Mouse (Mus musculus) 3T3-L1 (cell line): ENCODE measurements around the gene Mfap3.
"Not testable (repeated sequence)": the region's sequence is repeated elsewhere in the genome, so short reads cannot be mapped to it uniquely, and the experiment has no call there.

Experiments used
- DNase-seq: peaks from one replicate; pipeline ENCODE4 v3.0.0-alpha.2; 2015; ENCODE audit warnings: low read depth, low spot score

Gene Mfap3

DNA sequence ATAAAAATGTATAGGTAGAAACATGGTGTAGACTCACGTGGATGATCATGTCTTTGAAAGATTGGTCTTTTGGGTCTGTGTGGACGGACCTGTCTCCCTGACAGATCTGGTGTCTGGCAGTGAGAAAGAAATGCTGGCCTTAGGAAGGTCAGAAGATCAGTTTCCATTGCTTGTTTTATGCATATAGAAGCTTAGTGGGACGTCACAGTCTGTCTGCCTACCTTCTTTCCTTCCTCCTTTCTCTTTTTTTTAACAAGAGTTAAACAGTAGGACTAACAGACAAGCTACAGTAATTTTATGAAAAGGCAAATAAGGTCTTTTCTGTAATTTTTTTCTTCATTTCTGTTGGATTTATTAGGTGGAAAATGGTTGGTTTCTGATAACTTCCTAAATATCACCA is 10.6 kb downstream of the Mfap3 start:
- DNase-seq, result no peak

DNA sequence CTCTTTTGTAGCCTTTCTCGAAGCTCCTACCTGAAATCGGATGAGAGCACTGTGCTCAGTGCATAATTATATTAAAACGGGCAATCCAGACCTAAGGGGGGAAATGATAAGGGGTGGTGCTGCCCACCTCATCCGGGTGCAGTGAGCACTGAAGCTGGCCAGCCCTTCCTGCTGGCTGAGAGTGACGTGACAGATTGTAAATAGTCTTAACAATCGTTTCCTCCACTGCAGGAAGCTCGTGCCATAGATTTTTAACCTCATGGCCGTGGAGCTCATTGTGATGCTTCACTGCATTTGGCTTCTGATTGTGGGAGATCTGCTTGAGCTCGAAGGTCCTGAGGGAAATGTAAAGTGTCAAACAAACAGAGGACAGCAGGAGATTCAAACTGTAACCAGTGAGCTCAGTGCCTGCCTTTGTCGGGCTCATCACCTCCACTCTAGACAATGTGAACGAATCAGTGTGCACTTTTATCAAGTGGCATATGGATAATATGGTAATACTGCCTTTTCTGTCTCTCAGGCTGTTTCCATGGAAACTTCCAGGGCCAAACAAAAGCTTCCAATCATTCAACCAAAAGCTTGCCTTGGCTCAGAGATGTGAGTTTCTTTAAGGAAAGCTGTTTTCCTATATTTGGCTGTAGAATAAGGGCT is 13.0 kb downstream of the Mfap3 start:
- no peak for DNase-seq

DNA sequence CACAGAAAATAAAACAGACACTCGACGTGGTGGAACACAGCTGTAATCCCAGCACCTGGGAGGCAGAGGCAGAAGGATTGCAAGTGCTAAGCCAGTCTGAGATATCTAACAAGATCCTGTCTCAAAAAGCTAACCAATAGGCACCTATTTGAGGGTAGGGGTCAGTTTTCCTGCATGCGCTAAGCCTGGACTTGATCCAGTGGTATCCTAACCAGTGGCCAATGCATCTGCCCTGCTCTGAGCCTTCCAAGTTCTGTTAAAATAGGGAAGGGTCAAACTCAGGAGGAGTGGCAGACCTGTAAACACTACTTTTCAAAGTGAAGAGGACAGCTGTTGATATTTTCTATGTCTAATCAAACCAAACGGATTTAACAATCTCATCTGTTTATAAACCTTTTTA is 13.8 kb downstream of the Mfap3 start:
- no peak for DNase-seq

DNA sequence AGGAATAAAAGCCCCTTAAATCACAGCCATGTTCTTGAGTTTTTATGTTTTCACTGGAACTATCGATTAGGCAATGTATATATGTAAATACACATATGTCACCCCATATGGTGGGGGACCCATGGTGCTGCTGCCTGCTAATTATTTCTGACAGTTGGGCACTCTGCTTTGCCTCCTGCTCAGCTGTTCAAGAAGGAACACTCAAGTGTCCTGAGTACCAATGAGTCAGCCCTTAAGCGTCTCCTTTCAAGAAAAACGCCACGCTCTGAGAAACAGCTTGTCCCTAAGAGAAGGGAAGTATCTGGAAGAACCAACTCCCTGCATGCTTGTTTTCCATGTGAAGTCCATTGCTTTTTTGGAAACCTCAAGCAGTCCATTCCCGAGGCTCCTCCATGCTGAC is 17.4 kb downstream of the Mfap3 start:
- no peak for DNase-seq

DNA sequence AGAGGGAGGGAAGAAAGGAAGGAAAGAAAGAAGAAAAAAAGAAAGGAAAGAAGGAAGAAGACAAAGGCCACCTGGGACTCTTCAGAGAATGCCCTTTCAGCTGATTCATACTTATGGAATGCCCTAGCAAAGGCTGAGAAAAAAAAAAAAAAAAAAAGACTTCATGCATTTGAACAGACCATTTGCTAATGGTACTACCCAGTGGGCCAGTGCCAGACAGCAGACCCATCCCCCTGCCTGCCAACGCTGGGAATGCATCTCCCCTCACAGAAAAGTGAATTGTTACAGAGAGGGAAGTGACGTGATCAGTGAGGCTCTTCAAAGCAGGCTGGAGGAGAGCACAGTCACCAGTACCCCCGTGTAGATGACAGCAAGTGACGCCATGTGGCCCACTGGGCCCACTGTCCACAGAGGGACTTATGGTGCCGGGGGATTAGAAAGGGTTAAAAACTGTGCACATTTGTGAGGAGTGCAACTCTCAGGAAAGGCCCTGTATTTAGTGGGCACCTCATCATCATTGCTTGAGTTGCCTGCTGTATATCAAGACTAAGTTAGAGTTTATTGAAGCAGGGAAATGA is 21.5 kb downstream of the Mfap3 start:
- DNase-seq, result peak; percentile 62

DNA sequence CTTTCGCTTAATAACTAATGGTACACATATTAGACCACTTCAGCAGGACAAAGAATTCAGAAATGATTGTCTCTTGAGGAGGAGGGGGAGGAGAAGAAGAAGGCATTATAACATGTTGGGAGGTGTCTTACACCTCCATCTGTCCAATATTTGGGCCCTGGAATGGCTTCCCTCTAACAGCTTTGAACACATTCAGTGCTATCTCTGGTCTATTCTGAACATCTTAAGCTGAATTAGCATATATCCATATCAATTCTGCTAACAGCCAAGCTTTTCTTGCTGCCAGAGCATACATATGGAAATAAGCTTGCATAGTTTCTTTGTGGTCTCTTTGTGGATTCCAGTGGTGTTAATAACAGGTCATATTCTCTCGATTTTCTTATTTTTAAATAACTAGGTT is 22.2 kb downstream of the Mfap3 start:
- DNase-seq, result no peak

DNA sequence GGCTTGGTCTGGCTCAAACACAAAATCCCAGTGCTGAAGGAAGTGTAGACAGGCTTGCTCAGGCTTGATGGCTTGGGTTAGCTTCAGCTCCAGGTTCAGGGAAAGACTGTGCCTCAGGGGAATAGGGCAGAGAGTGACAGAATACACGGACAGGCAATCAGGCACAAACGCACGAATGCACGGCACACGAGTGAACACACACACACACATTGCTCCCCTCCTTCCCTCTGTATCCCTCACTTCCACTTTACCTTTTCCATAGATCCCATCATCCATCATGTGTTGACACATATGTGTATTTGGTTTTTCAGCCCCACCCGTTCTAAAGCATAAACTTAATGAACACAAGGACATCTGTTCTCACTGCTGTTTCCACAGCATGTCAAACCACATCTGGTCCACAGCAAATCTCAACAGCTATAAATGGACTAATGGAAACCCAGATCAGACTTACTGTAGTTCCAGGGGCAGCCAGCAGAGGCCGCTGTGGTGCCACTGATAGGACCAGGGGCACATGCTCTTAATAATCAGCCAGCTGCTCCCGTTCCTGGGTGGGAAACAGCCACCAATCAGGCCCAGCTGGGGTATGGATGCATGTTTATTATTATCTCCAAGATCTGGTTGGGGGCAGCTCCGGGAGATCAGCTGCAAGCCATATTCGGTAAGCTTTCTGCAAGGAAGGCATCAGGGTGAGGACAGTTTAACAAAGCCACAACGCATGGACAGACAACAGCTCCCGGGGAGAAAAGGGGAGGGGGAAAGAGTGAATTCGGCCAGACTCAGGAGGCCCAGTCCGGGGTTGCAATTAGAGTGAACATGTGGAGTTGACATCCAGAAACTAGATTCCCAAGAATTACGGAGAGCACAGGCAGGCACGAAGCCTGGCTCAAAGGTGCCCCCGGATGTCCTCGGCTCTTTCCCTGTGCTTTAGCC is 30.4 kb downstream of the Mfap3 start:
- DNase-seq, result peak; percentile 88

DNA sequence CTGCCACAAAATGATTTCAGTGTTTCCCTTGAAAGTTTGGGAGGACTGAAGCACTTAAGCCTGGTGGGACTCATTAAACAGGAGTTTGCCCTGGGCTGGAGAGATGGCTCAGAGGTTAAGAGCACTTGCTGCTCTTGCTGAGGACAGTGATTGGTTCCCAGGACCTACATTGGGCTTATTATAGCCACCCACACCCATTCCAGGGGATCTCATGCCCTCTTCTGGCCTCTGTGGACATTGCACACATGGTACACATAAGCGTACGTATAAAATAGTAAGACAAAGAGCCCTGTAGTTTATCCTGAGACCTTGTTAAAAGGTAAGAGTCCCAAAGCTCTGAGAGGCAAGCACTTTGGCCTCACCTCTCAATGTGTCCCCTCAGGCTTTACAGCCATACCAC is 31.8 kb downstream of the Mfap3 start:
- DNase-seq, result peak; percentile 26

DNA sequence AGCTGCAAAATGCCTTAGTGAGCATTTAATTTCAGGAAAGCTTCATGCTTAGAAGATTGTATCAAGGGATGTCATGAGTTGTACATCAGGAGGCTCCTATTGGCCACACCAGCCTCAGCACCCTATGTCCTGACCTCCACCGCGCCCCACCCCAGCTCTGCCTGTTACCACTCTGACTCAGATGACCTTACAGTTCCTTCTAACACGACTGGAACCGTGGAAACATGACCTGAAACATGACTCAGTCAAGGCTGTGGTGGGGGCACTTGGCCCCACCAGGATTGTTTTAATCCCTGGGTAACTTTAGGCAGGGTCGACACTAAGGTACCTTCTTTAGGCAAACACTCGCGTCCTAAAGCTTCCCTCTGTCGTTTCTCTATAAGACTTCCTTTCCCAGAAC is 32.6 kb downstream of the Mfap3 start:
- no peak for DNase-seq

DNA sequence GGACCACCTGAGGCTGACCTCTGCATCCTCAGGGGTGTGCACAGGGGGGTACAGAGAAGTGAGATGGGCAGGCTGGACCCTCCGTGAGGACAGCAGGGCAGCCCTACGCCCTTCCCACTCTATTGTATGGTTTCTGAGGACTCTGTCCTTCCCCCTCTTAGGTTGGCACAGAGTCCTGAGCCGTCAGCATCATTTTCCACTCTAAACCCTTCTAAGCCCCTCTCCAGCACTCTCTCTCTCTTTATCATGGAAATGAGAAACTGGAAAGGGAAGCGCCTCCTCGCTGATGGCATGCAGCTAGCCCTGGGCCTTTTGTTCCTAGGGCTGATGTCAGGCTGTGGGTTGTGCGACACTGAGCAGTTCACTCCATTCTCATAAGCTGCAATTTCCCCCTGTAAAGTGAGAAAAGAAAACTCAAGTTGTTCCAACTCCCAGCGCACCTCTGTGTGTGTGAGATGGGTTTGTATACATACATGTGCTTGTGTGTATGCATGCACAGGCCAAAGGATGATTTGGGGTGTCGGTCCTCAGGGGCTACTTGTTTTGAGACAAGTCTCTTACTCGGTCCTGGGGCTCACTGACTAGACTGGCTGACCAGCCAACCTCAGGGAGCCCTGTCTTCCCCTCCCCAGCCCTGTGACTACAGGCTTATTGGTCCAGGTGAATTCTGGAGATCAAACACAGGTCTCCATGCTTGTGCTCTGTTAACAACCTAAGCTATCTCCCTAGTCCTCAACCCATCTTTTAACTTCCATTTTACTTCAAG is 34.7 kb downstream of the Mfap3 start:
- no peak for DNase-seq

DNA sequence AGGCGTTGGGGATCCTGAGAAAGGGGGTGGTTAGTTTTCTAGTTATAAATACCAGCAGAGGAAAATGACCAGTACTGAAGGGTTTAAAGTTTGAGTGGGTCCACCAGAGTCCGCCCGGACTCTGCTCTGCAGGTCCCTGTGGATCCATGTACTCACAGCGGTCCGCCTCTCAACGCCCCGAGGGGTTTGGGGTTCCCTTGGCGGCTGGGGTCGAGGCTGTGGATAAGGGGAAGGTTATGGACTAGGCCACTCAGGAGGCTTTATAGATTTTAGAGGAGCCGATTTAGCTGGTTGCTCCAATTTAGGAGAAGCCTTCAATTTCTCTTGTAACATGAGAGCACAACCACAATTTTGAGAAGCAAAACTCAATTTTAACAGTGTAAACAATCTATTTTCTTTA is 39.5 kb downstream of the Mfap3 start:
- not testable (repeated sequence) for DNase-seq

DNA sequence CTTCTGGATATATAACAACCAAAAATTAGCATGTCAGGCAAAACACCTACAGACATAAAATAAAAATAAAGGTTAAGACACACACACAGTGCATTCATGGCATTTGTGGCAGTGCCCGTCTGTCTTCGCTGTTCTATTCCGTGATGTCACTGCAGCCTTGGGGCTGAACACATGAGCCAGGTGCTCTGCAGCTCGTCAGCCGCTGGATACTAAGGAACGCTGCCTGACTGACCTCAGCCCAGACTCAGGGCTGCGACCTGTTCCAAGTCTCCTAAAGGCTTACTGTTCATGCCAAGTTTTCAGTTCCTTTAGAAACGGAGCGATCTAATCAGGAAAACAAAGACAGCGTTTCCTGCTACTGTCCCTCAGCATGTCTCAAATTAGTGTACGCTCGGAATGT is 46.1 kb downstream of the Mfap3 start:
- DNase-seq, result no peak

DNA sequence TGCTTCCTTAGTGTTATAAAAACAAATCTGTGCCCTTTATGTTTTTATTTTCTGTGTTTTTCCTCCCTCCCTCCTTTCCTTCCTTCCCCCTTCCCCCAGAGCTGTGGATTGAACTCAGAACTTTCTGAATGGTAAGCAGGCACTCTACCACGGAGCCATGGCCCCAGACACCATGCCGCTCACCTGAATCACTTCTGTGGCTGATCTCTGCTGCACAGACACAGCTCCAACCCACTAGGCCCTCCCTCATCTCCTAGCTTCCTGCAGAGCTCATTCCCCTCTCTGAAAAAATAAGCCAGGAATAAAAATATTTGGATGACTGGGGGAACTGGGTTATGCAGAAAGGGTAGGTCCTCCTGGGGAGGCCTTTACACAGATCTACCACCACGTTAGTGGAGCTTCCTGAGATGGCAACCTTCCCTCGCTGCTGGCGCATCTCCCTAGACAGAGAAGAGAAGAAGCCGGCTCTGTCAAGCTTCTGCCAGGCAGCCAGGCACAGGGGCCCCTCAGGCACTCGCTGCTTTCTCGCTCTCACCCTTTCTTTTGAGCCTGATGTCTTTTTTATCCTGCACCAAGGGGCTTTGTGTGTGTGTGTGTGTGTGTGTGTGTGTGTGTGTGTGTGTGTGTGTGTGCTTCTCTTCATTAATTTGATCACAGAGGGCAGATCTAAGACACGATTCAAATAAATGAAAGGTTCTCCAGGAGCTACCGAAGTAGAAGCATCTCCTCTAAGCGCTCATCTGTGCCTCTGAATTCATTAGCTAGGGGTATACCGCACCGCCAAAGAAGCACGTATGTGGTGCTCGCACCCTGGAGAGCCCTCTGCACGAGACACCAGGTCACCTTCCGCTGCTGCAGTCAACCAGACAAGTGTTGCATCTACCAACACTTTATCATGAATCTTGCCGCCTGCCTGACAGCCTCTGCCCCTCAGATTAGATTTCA is 47.9 kb downstream of the Mfap3 start:
- DNase-seq, result no peak

DNA sequence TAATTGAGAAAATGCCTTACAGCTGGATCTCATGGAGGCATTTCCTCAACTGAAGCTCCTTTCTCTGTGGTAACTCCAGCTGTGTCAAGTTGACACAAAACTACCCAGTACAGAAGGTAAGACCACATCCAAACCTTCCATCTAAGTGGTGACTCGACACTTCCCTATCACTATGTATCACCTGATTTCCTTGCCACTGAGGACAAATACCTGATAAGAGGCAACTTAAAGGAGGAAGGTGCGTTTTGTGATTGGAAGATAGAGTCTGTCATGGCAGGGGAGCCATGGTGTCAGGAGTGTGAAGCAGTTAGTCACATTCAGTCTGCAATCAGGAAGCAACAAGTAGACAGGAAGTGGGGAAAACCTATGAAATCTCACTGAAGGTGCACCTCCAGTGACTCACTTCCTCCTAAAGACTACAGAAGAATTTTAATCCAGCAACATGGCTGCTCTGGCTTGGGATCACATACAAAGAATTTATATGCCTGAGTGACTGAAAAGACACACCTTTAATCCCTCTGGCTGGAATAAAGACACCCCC is 50.6 kb downstream of the Mfap3 start:
- DNase-seq, result peak; percentile 63

DNA sequence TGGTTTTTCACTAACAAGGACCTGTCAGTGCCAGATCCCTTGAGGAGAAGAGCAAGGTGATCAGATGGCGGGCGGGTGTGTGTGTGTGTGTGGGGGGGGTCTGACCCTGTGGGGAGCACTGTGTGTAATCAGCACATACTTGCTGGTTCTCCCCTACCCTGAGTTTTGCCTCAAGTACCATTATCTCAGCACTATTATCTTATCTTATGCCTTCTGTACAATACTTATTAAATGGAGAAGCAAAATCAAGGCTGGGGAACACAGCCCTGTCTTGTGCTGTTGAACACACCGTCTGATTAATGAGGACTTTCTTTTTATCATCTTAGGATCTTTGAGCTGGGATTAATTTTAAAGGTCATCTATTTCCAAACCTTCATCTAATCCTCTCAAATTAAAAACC is 52.6 kb downstream of the Mfap3 start:
- no peak for DNase-seq

DNA sequence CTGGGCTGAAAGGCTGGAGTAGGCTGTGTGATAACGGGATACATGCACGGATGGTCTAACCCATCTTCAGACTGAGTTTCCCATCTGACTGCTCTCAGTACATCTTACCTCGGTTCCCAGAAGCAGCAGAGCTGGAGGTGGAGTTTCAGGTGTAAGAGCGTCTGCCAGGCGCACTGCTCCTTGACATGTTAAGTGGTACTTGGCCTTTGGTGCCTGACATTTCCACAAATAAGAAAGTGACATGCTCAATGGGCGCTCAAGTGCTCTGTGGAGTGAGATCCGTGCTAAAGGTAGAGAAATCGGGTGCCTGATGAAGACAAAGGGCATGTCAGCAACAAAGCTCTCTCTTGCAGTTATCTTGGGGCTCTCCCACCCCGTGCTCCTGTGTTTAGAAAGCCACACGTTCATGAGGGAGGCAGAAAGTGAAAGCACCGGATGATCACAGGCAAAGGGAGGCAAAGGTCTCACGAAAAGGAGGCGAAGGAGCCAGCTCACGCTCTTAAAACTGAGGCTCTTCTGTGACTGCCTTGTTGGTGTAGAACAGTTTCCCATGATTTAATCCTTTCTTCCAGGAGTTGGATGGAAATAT is 55.3 kb downstream of the Mfap3 start:
- DNase-seq, result no peak

DNA sequence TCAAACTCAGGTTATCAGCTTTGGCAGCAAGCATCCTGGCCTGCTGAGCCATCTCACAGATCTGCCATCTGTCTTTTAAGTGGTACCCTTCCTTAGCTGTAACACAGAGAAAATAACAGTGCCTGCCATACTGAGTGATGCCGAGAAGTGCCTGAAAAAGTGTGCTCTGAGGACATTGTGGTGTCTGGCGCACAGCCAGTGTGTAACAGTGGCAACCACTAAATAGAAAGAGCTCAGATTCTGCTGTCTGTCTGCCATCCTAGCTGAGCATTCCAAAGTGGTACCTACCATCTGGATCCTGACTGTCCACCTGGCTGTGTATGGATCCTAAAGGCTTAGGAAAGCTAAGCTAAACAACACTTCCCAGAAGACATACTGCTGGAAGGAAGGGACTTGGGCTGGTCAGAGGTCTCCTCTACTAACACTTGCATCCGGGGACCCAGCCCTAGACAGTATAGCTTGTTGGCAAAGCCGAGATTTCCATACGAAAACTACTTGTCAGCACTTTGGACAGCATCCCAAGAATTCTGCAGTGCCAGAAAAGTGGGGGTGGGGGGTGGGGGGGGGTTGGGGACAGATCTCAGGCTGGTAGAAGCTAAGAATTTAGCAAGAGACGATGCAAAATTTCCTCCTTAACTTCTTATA is 58.5 kb downstream of the Mfap3 start:
- DNase-seq, result no peak

DNA sequence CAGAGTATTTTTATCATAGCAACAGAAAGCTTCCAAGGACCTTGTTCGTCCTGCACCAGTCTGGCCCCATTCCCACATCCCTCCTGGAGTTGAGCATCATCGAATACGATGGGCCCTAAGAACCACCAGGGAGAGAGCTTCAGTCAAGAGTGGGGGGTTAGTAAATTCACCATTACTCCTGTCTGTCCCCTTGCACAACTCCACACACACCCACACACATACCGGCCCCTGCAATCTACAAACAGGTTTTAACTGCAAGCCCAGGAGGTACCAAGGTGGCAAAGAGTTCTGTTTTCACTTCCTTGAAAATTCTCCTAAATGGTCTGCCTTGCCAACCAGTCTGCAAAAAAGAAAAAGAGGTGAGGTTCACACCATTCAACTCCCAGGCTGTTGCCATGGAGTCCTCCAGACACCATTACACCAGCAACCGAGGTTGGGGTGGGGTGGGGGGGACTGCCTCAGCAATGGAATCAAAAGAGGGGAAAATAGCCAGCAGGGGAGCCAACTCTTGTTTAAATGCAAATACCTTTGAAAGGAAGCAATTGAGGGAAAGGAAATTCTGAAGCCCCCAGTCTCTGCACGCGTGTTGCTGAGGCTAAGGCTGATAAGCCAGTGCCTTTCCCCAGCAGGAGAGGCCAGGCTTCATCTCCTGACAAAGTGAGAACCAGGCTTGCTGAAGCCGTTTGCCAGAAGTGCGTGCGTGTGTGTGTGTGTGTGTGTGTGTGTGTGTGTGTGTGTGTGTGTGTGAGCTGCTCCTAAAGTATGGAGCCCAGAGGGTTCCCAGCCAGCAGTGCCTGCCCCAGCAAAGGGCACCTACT is 64.6 kb downstream of the Mfap3 start:
- no peak for DNase-seq
